21 mouse cellular contexts compared by ENCODE assay signal in the genomic region with DNA sequence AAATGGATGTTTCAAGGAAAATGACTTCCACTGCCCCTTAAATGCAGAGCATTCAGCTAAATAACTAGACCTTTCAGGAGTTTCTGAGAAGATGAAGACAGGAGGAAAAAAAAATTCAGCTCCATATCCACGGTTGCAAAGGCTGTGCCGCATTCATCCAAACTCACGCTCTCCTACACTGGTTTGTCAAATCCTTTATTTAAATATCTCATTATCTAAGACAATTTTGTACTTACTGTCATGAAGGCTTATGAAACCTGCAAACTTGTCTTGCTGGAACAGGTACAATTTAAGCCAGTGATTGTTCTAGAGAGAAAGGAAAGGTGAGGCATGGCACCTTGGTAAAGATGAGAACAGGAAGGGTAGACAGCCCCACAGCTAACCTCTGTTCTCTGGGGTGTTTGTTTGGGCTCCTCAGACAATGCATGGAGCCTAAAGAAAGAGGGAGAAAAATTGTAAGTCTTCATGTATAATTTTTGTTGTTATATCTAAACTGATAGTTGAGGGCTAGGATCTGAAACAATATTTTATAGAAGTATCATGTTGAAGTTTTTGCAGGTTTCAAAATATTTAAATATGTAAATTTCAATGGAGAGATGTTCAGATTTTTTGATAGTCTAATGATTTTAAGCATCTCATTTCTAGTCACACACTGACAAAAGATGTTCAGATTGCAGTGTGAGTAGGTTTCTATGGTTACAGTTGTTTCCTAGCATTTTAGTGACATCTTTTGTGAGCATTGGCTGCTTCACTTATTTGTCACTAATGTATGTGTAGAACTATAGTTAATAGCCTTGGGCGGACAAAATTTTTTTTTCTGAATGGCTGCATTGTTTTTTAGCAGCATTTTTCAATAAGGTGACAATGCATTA.
DNase-seq lines count a peak whose midpoint lies in the region; ATAC-seq and TF ChIP-seq lines count a peak whose summit lies in the region.
"Had no signal": no experiment of that assay in that cellular context is flagged by ENCODE, and none has a peak within 500 bp of the region (broad histone marks: within the 10 kb centered on the region; RNA-seq: fewer than 3 reads in every experiment).

No protein-coding gene starts in this region.

- H3K4me1 ChIP-seq in hindbrain, embryonic 11.5 days (replicated peaks; ENCODE audit: control insufficient read depth, insufficient read depth, low read length), result no peaks in the 10 kb centered on the region
- 0 out of 2 replicates have a peak, but pooled peaks cover 6% of the 10 kb centered on the region for H3K4me1 ChIP-seq in hindbrain, embryonic 12.5 days
- H3K4me1 ChIP-seq in neural tube, embryonic 15.5 days, result no peaks in the 10 kb centered on the region
- 0 out of 2 replicates have a peak, but pooled peaks cover 8% of the 10 kb centered on the region for H3K4me1 ChIP-seq in forebrain, postnatal 0 days (ENCODE audit: insufficient read depth)
- H3K4me1 ChIP-seq: heart, embryonic 10.5 days; intestine, embryonic 15.5 days had no signal

- H3K27me3 ChIP-seq in hindbrain, embryonic 11.5 days (ENCODE audit: control insufficient read depth, insufficient read depth, low read length), result no peaks in the 10 kb centered on the region
- no peaks in the 10 kb centered on the region for H3K27me3 ChIP-seq in hindbrain, embryonic 12.5 days
- no peaks in the 10 kb centered on the region for H3K27me3 ChIP-seq in neural tube, embryonic 15.5 days (replicated peaks)
- H3K27me3 ChIP-seq in forebrain, postnatal 0 days (ENCODE audit: insufficient read depth, low read length), result no peaks in the 10 kb centered on the region
- H3K27me3 ChIP-seq: intestine, embryonic 15.5 days had no signal

- no peak overlapping the region for H3K27ac ChIP-seq in hindbrain, embryonic 11.5 days (ENCODE audit: low read depth, low read length)
- no peak overlapping the region for H3K27ac ChIP-seq in hindbrain, embryonic 12.5 days
- no peak overlapping the region for H3K27ac ChIP-seq in neural tube, embryonic 15.5 days (replicated peaks)
- H3K27ac ChIP-seq in forebrain, postnatal 0 days (ENCODE audit: low read depth, low read length), result peak overlapping the region; percentile 69; the same call in 1 of the 2 replicates
- H3K27ac ChIP-seq: gastrocnemius, adult 2 months; heart, embryonic 10.5 days; hindbrain, embryonic 10.5 days; intestine, embryonic 15.5 days had no signal

- H3K9ac ChIP-seq in hindbrain, embryonic 11.5 days (ENCODE audit: low read depth, low read length), result no peak overlapping the region
- no peak overlapping the region for H3K9ac ChIP-seq in hindbrain, embryonic 12.5 days
- no peak overlapping the region for H3K9ac ChIP-seq in neural tube, embryonic 15.5 days (replicated peaks)
- no peak overlapping the region for H3K9ac ChIP-seq in forebrain, postnatal 0 days
- H3K9ac ChIP-seq: intestine, embryonic 15.5 days had no signal

- no peak overlapping the region for H3K4me3 ChIP-seq in hindbrain, embryonic 11.5 days (ENCODE audit: low read depth, low read length)
- H3K4me3 ChIP-seq in hindbrain, embryonic 12.5 days, result no peak overlapping the region
- no peak overlapping the region for H3K4me3 ChIP-seq in neural tube, embryonic 15.5 days (replicated peaks)
- H3K4me3 ChIP-seq in forebrain, postnatal 0 days (ENCODE audit: low read depth, low read length), result no peak overlapping the region
- H3K4me3 ChIP-seq: gastrocnemius, adult 2 months; heart, embryonic 10.5 days; hindbrain, embryonic 10.5 days; intestine, embryonic 15.5 days; myocyte had no signal

- DNase-seq in hindbrain, embryonic 11.5 days (ENCODE audit: low spot score), result peak; percentile 10
- no peak for DNase-seq in neural tube, embryonic 10.5 days (ENCODE audit: extremely low spot score, low spot score)
- peak; percentile 60 for DNase-seq in forebrain, postnatal 0 days
- DNase-seq in thymus, postnatal 4 days, result no peak
- no peak for DNase-seq in heart, postnatal 4 days
- DNase-seq: adrenal gland, postnatal 25 days; cerebellum, adult 11-12 months; cerebellum, postnatal 14 days; gastrocnemius, adult 2 months; kidney, adult 8-10 months; kidney, postnatal 14 days; layer of hippocampus, postnatal 36 days; lung, postnatal 4 days; thymus, adult 2 months had no signal

- WGBS in hindbrain, embryonic 11.5 days, result 72% methylated on average over 4 of the region's 4 CpGs
- WGBS in hindbrain, embryonic 12.5 days, result 55% methylated on average over 4 of the region's 4 CpGs
- 67% methylated on average over 4 of the region's 4 CpGs for WGBS in neural tube, embryonic 15.5 days
- 28% methylated on average over 4 of the region's 4 CpGs for WGBS in forebrain, postnatal 0 days

- ATAC-seq in hindbrain, embryonic 11.5 days (ENCODE audit: low FRiP score), result peak; percentile 43; the same call in 1 of the 2 replicates
- ATAC-seq in hindbrain, embryonic 12.5 days (ENCODE audit: low FRiP score), result no peak
- peak; percentile 72; the same call in 1 of the 2 replicates for ATAC-seq in neural tube, embryonic 15.5 days (ENCODE audit: low FRiP score)
- peak; percentile 75; the same call in 1 of the 2 replicates for ATAC-seq in forebrain, postnatal 0 days
- ATAC-seq: CD4-positive, CD25-positive, alpha-beta regulatory T cell, adult 4 months; intestine, embryonic 15.5 days had no signal

- TF ChIP-seq CTCF in forebrain, postnatal 0 days (IDR thresholded peaks at IDR 0.05; ENCODE audit: low read depth), result no peak

- H3K9me3 ChIP-seq in hindbrain, embryonic 11.5 days (ENCODE audit: control insufficient read depth, low read length), result 0 out of 2 replicates have a peak, but pooled peaks cover 2% of the 10 kb centered on the region
- no peaks in the 10 kb centered on the region for H3K9me3 ChIP-seq in hindbrain, embryonic 12.5 days (replicated peaks)
- H3K9me3 ChIP-seq in neural tube, embryonic 15.5 days (replicated peaks), result no peaks in the 10 kb centered on the region
- H3K9me3 ChIP-seq in forebrain, postnatal 0 days (ENCODE audit: low read length), result no peaks in the 10 kb centered on the region
- H3K9me3 ChIP-seq: heart, embryonic 10.5 days; intestine, embryonic 15.5 days had no signal

- H3K4me2 ChIP-seq in hindbrain, embryonic 11.5 days (replicated peaks; ENCODE audit: low read depth, low read length), result no peak overlapping the region
- H3K4me2 ChIP-seq in hindbrain, embryonic 12.5 days (replicated peaks), result no peak overlapping the region
- H3K4me2 ChIP-seq in neural tube, embryonic 15.5 days, result no peak overlapping the region
- no peak overlapping the region for H3K4me2 ChIP-seq in forebrain, postnatal 0 days (ENCODE audit: low read depth)
- H3K4me2 ChIP-seq: intestine, embryonic 15.5 days had no signal

- no peaks in the 10 kb centered on the region for H3K36me3 ChIP-seq in hindbrain, embryonic 11.5 days (ENCODE audit: control insufficient read depth, insufficient read depth, low read length)
- H3K36me3 ChIP-seq in hindbrain, embryonic 12.5 days, result no peaks in the 10 kb centered on the region
- no peaks in the 10 kb centered on the region for H3K36me3 ChIP-seq in neural tube, embryonic 15.5 days
- no peaks in the 10 kb centered on the region for H3K36me3 ChIP-seq in forebrain, postnatal 0 days (ENCODE audit: insufficient read depth)
- H3K36me3 ChIP-seq: heart, embryonic 10.5 days; hindbrain, embryonic 10.5 days; intestine, embryonic 15.5 days had no signal

Comparison
In these comparisons a context has a peak if more than half of its experiments do, and no peak if none do; other contexts are left out.
1. DNase-seq: peak in hindbrain, embryonic 11.5 days (single experiment) and forebrain, postnatal 0 days (single experiment); none in neural tube, embryonic 10.5 days (single experiment), thymus, postnatal 4 days (single experiment) and heart, postnatal 4 days (single experiment).